Mouse (Mus musculus) G1E (cell line): Measurements from ENCODE around the gene Oscar. TPM values are rescaled to one million over a fixed set of nuclear protein-coding genes. Genes with fewer than 3 reads are reported as not detected.
A peak's percentile ranks its signal among the peaks of the same experiment; 100 is the strongest.

Source experiments
- ATAC-seq: 2 replicates; pipeline ENCODE4 v1.8.0; 2016; ENCODE audit warnings: mild to moderate bottlenecking; ENCODE audit not compliant: insufficient number of reproducible peaks, poor library complexity, low FRiP score, severe bottlenecking; ENCODE audit errors: extremely low read depth
- DNase-seq: peaks from one replicate; pipeline ENCODE4 v3.0.0; 2012; ENCODE audit warnings: low spot score
- H3K27me3 ChIP-seq: 2 replicates; pipeline ENCODE4 v1.6.1; 2012; ENCODE audit warnings: mild to moderate bottlenecking, low read length, inconsistent platforms; ENCODE audit not compliant: insufficient read depth
- H3K36me3 ChIP-seq: replicated peaks from 2 replicates; pipeline ENCODE3; 2012; ENCODE audit warnings: mild to moderate bottlenecking, inconsistent platforms
- H3K4me1 ChIP-seq: 2 replicates; pipeline ENCODE4 v1.6.1; 2012; ENCODE audit warnings: low read depth, low read length, inconsistent platforms, mixed read lengths; ENCODE audit not compliant: insufficient read depth
- H3K4me3 ChIP-seq: 2 replicates; pipeline ENCODE4 v1.5.1; 2012; ENCODE audit warnings: low read depth, mild to moderate bottlenecking, inconsistent platforms, low read length, moderate library complexity, mixed read lengths
- H3K9me3 ChIP-seq: replicated peaks from 2 replicates; pipeline ENCODE4 v1.6.1; 2012; ENCODE audit warnings: inconsistent platforms
- CTCF ChIP-seq: IDR thresholded peaks from 2 replicates; pipeline ENCODE4 v1.5.1; 2012; ENCODE audit warnings: low read depth, low read length, inconsistent platforms, mixed read lengths
- GATA1 ChIP-seq: IDR thresholded peaks from 2 replicates; pipeline ENCODE4 v1.6.1; 2012; ENCODE audit warnings: borderline replicate concordance, low read length, inconsistent platforms, mixed read lengths
- GATA2 ChIP-seq: IDR thresholded peaks from 2 replicates; pipeline ENCODE4 v1.6.1; 2012; ENCODE audit warnings: low read depth, low read length, inconsistent platforms, borderline replicate concordance
- POLR2AphosphoS5 ChIP-seq: IDR thresholded peaks from 2 replicates; pipeline ENCODE4 v1.6.1; 2012; ENCODE audit warnings: low read depth, low read length, inconsistent platforms; ENCODE audit not compliant: insufficient replicate concordance
- TAL1 ChIP-seq: conservative IDR thresholded peaks from 2 replicates; pipeline ENCODE4 v1.6.1; 2012; ENCODE audit warnings: low read depth, low read length, inconsistent platforms, mixed read lengths
- polyA plus RNA-seq: library from polyadenylated mRNA; stranded (reverse); fragments of >175 nt; gene quantifications from 2 replicates; pipeline ENCODE4 v1.2.3, GENCODE M21; 2012
- total RNA-seq, 2 experiments: library from RNA; stranded (forward) in 1 of 2; stranded (reverse) in 1 of 2; fragments of 200-1000 nt in 1 of 2; fragments of >200 nt in 1 of 2; fragmentation: Nextera tagmentation in 1 of 2; gene quantifications; 2 replicates each; pipeline ENCODE4 v1.2.3; 2014 to 2017

The Oscar gene
- total and polyA plus RNA-seq, 3 experiments: 0.05 TPM; not detected in 2

GRCm38 (mm10) chr7:3646188-3646587 is 30.2 kb upstream of the Oscar start:
- ATAC-seq (no peak), DNase-seq (no peak)
- no peaks in the 10 kb centered on the region for H3K9me3 ChIP-seq
- TF ChIP-seq TAL1: no peak
- TF ChIP-seq GATA2: no peak
- no peak for TF ChIP-seq GATA1
- no peak for TF ChIP-seq POLR2AphosphoS5
- H3K36me3 ChIP-seq: peaks cover 69% of the 10 kb centered on the region
- H3K4me3 ChIP-seq: peak overlapping the region; percentile 86
- H3K4me1 ChIP-seq: peaks cover 64% of the 10 kb centered on the region
- H3K27me3 ChIP-seq: no peaks in the 10 kb centered on the region

DNA sequence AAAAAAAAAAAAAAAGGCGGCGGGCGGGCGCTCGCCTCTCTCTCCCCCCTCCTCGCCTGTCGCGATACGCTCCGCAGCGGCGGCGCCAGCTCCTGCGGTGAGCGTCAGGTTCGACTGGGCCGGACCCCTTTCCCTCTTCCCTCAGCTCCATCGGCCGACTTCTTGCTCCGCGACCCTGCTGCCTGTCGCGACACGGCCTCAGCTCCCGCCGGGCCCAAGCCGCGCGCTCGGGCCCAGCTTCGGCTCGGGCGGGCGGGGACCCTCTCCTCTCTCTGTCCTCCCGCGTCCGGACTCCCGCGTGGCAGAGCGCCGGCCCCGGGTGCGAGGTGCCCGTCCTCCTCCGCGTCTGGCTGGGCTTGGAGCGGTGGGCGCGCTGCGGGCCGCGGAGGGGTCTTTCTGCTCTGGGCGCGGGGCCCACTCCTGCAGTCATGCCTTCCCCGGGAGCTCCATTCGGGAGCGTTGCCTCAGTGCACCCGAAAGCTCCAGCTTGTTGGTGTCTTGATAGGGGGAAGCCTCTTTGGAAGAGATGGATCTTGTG is 29.6 kb upstream of the Oscar start:
- ATAC-seq (no peak), DNase-seq (peak; percentile 32)
- Histone ChIP-seq H3K4me1 (peaks cover 61% of the 10 kb centered on the region), H3K27me3 (no peaks in the 10 kb centered on the region), H3K36me3 (peaks cover 69% of the 10 kb centered on the region), H3K4me3 (peak overlapping the region; percentile 86), H3K9me3 (no peaks in the 10 kb centered on the region)
- no peak for TF ChIP-seq GATA1

DNA sequence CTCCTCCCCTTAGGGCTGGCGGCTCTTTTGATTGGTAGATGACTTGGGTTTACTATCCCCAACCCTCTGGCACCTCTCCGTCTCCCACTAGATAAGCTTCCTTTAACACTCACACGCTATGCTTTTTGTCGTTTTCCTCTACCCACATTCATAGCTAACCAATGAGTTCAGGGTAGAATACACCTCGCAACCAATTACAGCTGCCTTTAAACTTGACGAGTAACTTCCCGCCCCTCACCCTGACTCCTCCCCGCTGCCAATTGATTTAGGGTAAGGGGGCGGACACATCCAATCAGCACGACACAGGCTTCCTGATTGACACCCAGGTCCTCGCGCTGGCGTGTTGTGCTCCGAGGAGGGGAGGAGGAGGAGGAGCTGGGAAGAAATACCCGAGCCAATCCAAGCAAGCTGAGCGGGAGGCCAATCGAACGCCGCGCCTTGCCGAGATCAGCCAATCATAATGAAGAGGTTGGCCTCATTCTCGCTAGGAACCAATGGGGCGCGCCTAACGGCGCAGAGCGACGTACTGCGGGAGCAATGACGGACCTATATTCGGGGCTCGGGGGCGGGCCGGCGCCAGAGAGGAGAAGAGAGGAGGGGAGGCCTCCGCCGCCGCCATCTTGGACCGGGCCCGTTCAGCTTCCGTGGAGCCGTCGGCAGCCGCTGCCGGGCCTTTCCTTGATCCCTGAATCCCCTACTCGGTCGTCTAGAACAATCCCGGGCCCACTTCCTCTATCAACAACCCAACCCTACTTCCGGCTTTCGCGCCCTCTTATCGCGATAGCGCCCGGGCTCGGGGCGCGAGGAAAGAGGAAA is 28.9 kb upstream of the Oscar start, which contains the start of gene Cnot3:
Gene Cnot3, plus strand, starts transcription at position 597 of the 816 bp plus-strand sequence.
- Histone ChIP-seq H3K36me3 (peaks cover 69% of the 10 kb centered on the region), H3K4me3 (peak within 1 kb of the TSS; percentile 86), H3K9me3 (no peaks in the 10 kb centered on the region), H3K27me3 (no peaks in the 10 kb centered on the region), H3K4me1 (peaks cover 56% of the 10 kb centered on the region)
- no peak for TF ChIP-seq GATA2
- no peak for TF ChIP-seq TAL1
- TF ChIP-seq CTCF: no peak
- TF ChIP-seq POLR2AphosphoS5: no peak
- no peak for TF ChIP-seq GATA1
- DNase-seq (peak; percentile 94), ATAC-seq (peak; percentile 90)

GRCm38 (mm10) chr7:3644348-3644671 is 28.4 kb upstream of the Oscar start:
- peaks cover 56% of the 10 kb centered on the region for H3K4me1 ChIP-seq
- no peak for ATAC-seq
- DNase-seq: no peak
- no peaks in the 10 kb centered on the region for H3K9me3 ChIP-seq
- no peaks in the 10 kb centered on the region for H3K27me3 ChIP-seq
- TF ChIP-seq POLR2AphosphoS5 (no peak), GATA1 (no peak), GATA2 (no peak), TAL1 (no peak), CTCF (no peak)
- peaks cover 69% of the 10 kb centered on the region for H3K36me3 ChIP-seq
- H3K4me3 ChIP-seq: peak overlapping the region; percentile 86

GRCm38 (mm10) chr7:3643843-3644242 is 27.9 kb upstream of the Oscar start:
- Histone ChIP-seq H3K4me3 (peak overlapping the region; percentile 86; the same call in 1 of the 2 replicates), H3K36me3 (peaks cover 69% of the 10 kb centered on the region), H3K27me3 (no peaks in the 10 kb centered on the region), H3K9me3 (no peaks in the 10 kb centered on the region), H3K4me1 (peaks cover 53% of the 10 kb centered on the region)
- TF ChIP-seq TAL1 (no peak), GATA2 (no peak), CTCF (no peak), GATA1 (no peak), POLR2AphosphoS5 (no peak)
- ATAC-seq (no peak), DNase-seq (no peak)

GRCm38 (mm10) chr7:3643412-3643811 is 27.5 kb upstream of the Oscar start:
- Histone ChIP-seq H3K36me3 (peaks cover 69% of the 10 kb centered on the region), H3K4me3 (no peak overlapping the region; the same call in 1 of the 2 replicates), H3K27me3 (no peaks in the 10 kb centered on the region), H3K9me3 (no peaks in the 10 kb centered on the region), H3K4me1 (peaks cover 49% of the 10 kb centered on the region)
- DNase-seq: no peak
- ATAC-seq: no peak
- no peak for TF ChIP-seq TAL1
- no peak for TF ChIP-seq GATA2
- TF ChIP-seq CTCF: no peak
- no peak for TF ChIP-seq POLR2AphosphoS5
- no peak for TF ChIP-seq GATA1
